Mouse (Mus musculus) embryonic fibroblast, embryonic 13.5 days (primary cell): ENCODE measurements around the gene Lurap1l. TPM values are rescaled to one million over a fixed set of nuclear protein-coding genes. Genes with fewer than 3 reads are reported as not detected.

Experiments used
- H3K27ac ChIP-seq: 2 replicates; pipeline ENCODE4 v1.5.1; 2012; ENCODE audit warnings: low read length, control low read depth, inconsistent platforms; ENCODE audit not compliant: insufficient read depth
- H3K4me1 ChIP-seq: 2 replicates; pipeline ENCODE4 v1.6.1; 2011; ENCODE audit warnings: low read length; ENCODE audit not compliant: control insufficient read depth, insufficient read depth
- H3K4me3 ChIP-seq: 2 replicates; pipeline ENCODE4 v1.5.1; 2011; ENCODE audit warnings: mild to moderate bottlenecking, control low read depth, low read length; ENCODE audit not compliant: insufficient read depth
- CTCF ChIP-seq: IDR thresholded peaks from 2 replicates; pipeline ENCODE4 v1.5.1; 2011; ENCODE audit warnings: mild to moderate bottlenecking, control low read depth, low read length, moderate library complexity, borderline replicate concordance; ENCODE audit not compliant: insufficient read depth
- POLR2A ChIP-seq: IDR thresholded peaks from 2 replicates; pipeline ENCODE4 v1.6.1; 2011; ENCODE audit warnings: low read depth, mild to moderate bottlenecking, control low read depth, low read length, moderate library complexity
- polyA plus RNA-seq: library from polyadenylated mRNA; stranded (reverse); fragments of >200 nt; gene quantifications from 2 replicates; pipeline ENCODE4 v1.2.4, GENCODE M21; 2011; ENCODE audit warnings: low read depth; ENCODE audit not compliant: missing spikeins, insufficient read length

The Lurap1l gene
- 81.9 and 92.6 TPM in 2 replicates for polyA plus RNA-seq

DNA sequence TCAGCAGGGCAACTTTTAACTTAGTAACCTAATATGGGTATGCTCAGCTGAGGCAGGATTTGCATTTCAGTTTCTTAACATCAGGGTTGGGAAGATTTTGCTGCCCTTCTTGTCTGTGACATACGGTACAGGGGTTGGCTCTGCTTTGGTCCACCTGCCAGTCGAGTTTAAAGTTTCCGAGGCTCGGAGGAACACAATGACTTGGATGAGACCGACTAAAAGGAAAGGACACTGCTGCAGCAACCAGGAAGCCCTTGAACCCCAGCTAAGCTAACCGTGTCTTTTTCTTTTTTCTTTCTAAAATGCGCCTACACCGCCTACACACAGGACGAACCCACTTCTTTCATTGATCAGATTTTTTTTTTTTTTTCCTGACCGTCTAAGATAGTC lies at the start of gene Lurap1l:
TSS of gene Lurap1l (plus strand) at position 166 of the 390 bp plus-strand sequence.
- H3K4me3 ChIP-seq: peak within 1 kb of the TSS; percentile 89
- peak within 1 kb of the TSS; percentile 75 for H3K27ac ChIP-seq
- H3K4me1 ChIP-seq: peaks cover 3% of the 10 kb centered on the region; the same call in 1 of the 2 replicates
- TF ChIP-seq POLR2A (peak; percentile 96), CTCF (no peak)

DNA sequence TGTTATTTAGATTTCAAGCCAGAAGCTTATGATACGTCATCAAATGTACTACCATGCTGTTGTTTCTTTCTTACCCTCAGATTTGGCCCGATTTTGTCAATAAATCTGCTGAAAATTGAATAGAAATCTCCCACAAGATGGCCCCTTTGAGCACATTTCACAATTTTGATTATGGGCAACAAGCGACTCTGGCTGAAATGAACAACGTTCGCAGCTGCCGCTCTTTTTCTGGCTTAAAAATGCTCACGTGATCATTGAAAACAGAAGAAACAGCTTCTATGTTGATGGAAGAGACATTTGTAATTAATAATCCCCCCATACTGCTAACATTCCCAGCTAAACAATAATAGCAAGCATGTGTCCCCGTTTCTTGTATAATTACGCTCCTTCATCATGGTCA lies 47.5 kb upstream of the Lurap1l start:
- Histone ChIP-seq H3K4me3 (no peak overlapping the region), H3K27ac (no peak overlapping the region), H3K4me1 (no peaks in the 10 kb centered on the region)
- TF ChIP-seq CTCF (no peak), POLR2A (no peak)

DNA sequence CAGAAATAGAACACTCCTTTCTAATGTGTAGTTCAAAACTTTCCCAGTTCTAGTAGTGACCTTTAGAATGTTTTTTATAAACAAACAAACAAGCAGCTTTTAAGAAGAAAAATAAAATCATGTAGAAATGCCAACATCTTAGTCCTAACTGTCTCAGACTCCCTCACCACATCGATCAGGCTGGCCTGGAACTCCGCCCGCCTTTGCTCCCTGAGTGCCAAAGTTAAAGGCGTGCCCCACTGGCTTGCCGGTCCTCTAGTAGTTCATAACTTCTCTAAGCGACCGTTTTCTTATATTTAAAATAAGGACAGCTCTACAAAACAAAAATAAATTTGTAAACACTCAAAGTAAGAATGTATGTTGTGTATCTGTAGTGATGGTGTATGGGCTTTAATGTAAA lies 46.5 kb upstream of the Lurap1l start:
- TF ChIP-seq CTCF (no peak), POLR2A (no peak)
- Histone ChIP-seq H3K27ac (no peak overlapping the region), H3K4me1 (no peaks in the 10 kb centered on the region), H3K4me3 (no peak overlapping the region)

GRCm38 (mm10) chr4:80864511-80864922 lies 45.9 kb upstream of the Lurap1l start:
- TF ChIP-seq CTCF: no peak
- no peak for TF ChIP-seq POLR2A
- Histone ChIP-seq H3K27ac (no peak overlapping the region), H3K4me1 (no peaks in the 10 kb centered on the region), H3K4me3 (peak overlapping the region; percentile 0; the same call in 1 of the 2 replicates)

DNA sequence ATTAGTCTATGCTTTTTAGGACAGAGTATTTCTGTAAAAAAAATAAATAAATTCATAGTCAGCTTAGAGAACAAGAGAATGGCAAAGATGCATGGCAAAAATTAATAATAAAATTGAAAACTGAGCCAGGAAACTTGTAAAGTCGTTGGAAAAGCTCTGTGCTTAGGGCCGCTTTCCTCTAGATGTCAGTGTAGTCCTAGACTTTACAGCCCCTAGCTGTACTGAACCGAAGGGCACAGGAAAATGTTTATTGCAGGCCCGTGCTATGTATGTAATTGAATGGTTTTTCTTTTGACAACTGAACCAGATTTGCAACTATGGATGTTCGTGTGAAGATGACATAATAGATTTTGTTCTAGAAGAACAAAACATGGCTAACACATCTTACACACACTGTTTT lies 44.4 kb upstream of the Lurap1l start:
- no peak for TF ChIP-seq POLR2A
- TF ChIP-seq CTCF: no peak
- Histone ChIP-seq H3K4me1 (no peaks in the 10 kb centered on the region), H3K4me3 (no peak overlapping the region), H3K27ac (no peak overlapping the region)

- TF ChIP-seq POLR2A: no peak
- no peak for TF ChIP-seq CTCF
- no peaks in the 10 kb centered on the region for H3K4me1 ChIP-seq
- H3K27ac ChIP-seq: no peak overlapping the region
- H3K4me3 ChIP-seq: no peak overlapping the region
Observed at GRCm38 (mm10) chr4:80869598-80869997, 40.8 kb upstream of the Lurap1l start.

DNA sequence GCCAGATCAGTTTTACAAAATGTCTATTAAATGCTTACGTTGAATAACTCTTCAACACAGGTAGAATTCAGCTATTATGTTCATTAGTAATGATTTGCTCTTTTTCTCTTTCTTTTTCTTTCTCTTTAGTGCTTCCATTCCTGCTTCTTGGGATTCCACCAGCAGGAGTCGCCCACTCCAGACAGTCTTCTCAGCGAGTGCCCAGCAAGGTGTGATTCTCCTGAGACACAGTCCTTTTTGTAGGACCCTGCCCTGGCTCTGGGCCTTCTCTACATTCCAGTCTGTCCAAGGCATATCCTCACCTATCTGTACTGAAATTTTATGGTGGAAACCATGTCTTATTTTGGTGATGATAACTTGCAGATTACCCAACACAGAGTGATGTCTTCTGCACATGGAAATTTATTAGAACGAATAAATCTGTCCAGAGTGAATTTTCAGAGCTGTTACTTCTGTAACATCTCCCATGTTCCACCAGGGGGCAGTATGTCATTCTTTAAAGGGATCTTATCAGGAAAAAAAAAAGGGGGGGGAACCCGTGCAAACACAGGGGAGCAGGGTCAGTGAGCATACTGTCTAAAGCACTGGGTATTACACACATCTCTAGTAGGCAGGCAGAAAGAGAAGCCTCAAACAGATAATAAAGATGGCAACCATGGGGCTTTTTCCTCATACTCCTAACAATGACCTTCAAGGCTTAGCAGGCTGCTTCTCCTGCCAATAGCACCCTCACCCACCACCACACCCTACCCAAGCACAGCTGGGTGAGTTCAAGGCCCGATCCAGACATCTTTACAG lies 37.4 kb upstream of the Lurap1l start:
- Histone ChIP-seq H3K4me1 (no peaks in the 10 kb centered on the region), H3K4me3 (no peak overlapping the region), H3K27ac (no peak overlapping the region)
- TF ChIP-seq CTCF: no peak
- TF ChIP-seq POLR2A: no peak

GRCm38 (mm10) chr4:80874121-80874859 lies 36.2 kb upstream of the Lurap1l start:
- no peak overlapping the region for H3K27ac ChIP-seq
- no peak for TF ChIP-seq CTCF
- H3K4me3 ChIP-seq: no peak overlapping the region
- no peaks in the 10 kb centered on the region for H3K4me1 ChIP-seq

DNA sequence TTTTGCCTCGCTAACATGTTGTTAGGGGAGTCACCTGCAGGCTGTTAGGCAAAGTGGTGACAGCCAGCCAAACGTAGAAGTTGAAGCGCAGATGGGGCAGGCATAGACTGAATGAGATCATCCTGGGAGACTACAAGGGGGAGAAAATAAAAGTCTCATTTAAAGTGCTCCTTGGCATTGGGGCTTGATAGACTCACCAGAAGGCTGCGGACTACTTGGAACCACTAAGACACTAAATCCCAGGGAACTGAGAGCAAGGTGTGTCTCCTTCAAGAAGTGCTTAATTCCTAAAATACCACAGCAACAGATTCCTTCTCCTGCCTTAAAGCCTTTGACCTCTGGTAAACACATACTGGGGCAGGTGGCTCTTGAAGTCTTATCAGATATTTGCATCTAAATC lies 35.4 kb upstream of the Lurap1l start:
- TF ChIP-seq CTCF (no peak), POLR2A (no peak)
- H3K4me1 ChIP-seq: no peaks in the 10 kb centered on the region
- no peak overlapping the region for H3K4me3 ChIP-seq
- no peak overlapping the region for H3K27ac ChIP-seq

DNA sequence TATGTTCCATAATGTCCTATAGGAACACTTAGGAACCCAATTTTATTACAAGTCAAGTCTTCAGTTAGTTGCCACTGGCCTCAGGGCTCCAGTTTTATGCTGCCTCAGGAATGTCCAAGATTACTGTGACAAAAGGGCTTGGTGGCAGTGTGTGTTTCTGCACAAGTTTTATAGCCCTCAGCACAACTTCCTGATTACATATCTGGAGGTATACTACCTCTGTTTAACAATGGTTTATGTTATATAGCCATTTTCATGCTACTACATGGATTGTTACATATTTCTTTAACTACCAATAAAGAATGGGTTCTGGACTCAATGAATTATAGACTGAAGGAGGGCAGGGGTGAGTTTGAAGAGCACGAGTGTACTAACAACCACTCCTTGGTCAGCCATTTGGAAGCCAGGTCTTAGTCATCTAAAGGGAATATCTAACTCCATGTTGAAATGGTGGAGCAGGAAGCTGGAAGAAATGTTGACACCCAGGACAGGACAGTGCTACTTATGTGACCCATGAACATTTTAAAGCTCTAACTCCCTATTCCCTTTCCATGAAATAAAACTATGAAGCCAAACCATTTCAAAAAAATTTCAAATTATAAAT lies 28.3 kb upstream of the Lurap1l start:
- TF ChIP-seq CTCF (no peak), POLR2A (no peak)
- Histone ChIP-seq H3K4me1 (no peaks in the 10 kb centered on the region), H3K4me3 (no peak overlapping the region), H3K27ac (no peak overlapping the region)
